Mouse (Mus musculus) left cerebral cortex, postnatal 10 days (tissue): ENCODE measurements around the gene Dclk1. TPM values are rescaled to one million over a fixed set of nuclear protein-coding genes. Genes with fewer than 3 reads are reported as not detected.
A peak's percentile ranks its signal among the peaks of the same experiment; 100 is the strongest.

Source experiments
- DNase-seq, 2 experiments: peaks; one replicate each; pipeline ENCODE4 v3.0.0; 2021 to 2022; ENCODE audit warnings: low spot score in 2 of 2, mixed read lengths in 1 of 2; ENCODE audit errors: extremely low spot score in 1 of 2
- intact Hi-C: fragments of 180-260 bp; cut with DNase I; formaldehyde crosslinking; loops from one replicate; pipeline ENCODE4 v1.15.1; 2025
- total RNA-seq, 2 experiments: library from RNA; stranded (reverse); gene quantifications; 2 replicates each; pipeline ENCODE4 v1.2.3; 2021

Dclk1 gene
- total RNA-seq, 2 experiments from 2014 or later: 970 to 973 TPM

- peak; percentile 25 to 44 for DNase-seq
- intact Hi-C loops: no loop called here
Observed at GRCm38 (mm10) chr3:55574003-55574402, 331.8 kb downstream of the Dclk1 start.

GRCm38 (mm10) chr3:55587434-55587971, 345.3 kb downstream of the Dclk1 start:
- DNase-seq: no peak
- intact Hi-C loops: no loop called here

GRCm38 (mm10) chr3:55587972-55588946, 346.1 kb downstream of the Dclk1 start:
- intact Hi-C loops: no loop called here
- DNase-seq: peak in 1 of 2 experiments; percentile 57

Other genes with a start within 250 kb of the Dclk1 start
- 1 to 10 TPM; 1.9 to 2.4 TPM for gene Ccna1, start 186.9 kb upstream of the Dclk1 start, total RNA-seq
- gene Spg20, start 130.3 kb upstream of the Dclk1 start, total RNA-seq: 10 to 100 TPM; 13.6 to 20.2 TPM
- gene Ccdc169, start 105.0 kb upstream of the Dclk1 start, total RNA-seq: under 1 TPM in 1 of 2 experiments, not detected in 1; 0.34 TPM
- not detected for gene Sohlh2, start 60.3 kb upstream of the Dclk1 start, total RNA-seq
- not detected for gene Gm21954, start 229.8 kb downstream of the Dclk1 start, total RNA-seq